Mouse (Mus musculus) midbrain, embryonic 13.5 days (tissue): Measurements from ENCODE around the gene Slc24a5. TPM values are rescaled to one million over a fixed set of nuclear protein-coding genes. Genes with fewer than 3 reads are reported as not detected.
"Not testable (repeated sequence)": the region's sequence is repeated elsewhere in the genome, so short reads cannot be mapped to it uniquely, and the experiment has no call there.

ENCODE experiments used
- ATAC-seq: fragments of 200-750 bp; cut with Nextera tagmentation; 2 replicates; pipeline ENCODE4 v1.8.0; 2017; ENCODE audit warnings: mild to moderate bottlenecking, moderate TSS enrichment, moderate library complexity
- H3K27ac ChIP-seq: fragments of 300-500 bp; sonication (generic); 2 replicates; pipeline ENCODE4 v1.5.1; 2015; ENCODE audit warnings: inconsistent platforms, mild to moderate bottlenecking, moderate library complexity
- H3K27me3 ChIP-seq: fragments of 300-500 bp; sonication (generic); 2 replicates; pipeline ENCODE4 v1.6.1; 2015; ENCODE audit warnings: mild to moderate bottlenecking, inconsistent platforms
- H3K36me3 ChIP-seq: fragments of 300-500 bp; sonication (generic); 2 replicates; pipeline ENCODE4 v1.6.1; 2015; ENCODE audit warnings: mild to moderate bottlenecking, inconsistent platforms
- H3K4me1 ChIP-seq: fragments of 300-500 bp; sonication (generic); replicated peaks from 2 replicates; pipeline ENCODE4 v1.6.1; 2015; ENCODE audit warnings: inconsistent platforms
- H3K4me2 ChIP-seq: fragments of 300-500 bp; sonication (generic); replicated peaks from 2 replicates; pipeline ENCODE4 v1.6.1; 2015; ENCODE audit warnings: moderate library complexity, mild to moderate bottlenecking, inconsistent platforms
- H3K4me3 ChIP-seq: fragments of 300-500 bp; sonication (generic); replicated peaks from 2 replicates; pipeline ENCODE4 v1.5.1; 2015; ENCODE audit warnings: mild to moderate bottlenecking, inconsistent platforms
- H3K9ac ChIP-seq: fragments of 300-500 bp; sonication (generic); replicated peaks from 2 replicates; pipeline ENCODE4 v1.6.1; 2015; ENCODE audit warnings: mild to moderate bottlenecking, inconsistent platforms
- H3K9me3 ChIP-seq: fragments of 300-500 bp; sonication (generic); 2 replicates; pipeline ENCODE4 v1.6.1; 2016; ENCODE audit warnings: mild to moderate bottlenecking, inconsistent platforms
- WGBS: fragments of 180-500 bp; shearing (Covaris S2); methylation state at CpG from one replicate; pipeline ENCODE4 v1.1.7; 2015; 5-methylcytosine and 5-hydroxymethylcytosine counted together
- polyA plus RNA-seq: library from polyadenylated mRNA; unstranded; fragments of >200 nt; fragmentation: Nextera tagmentation; extraction: Ambion mirVana; gene quantifications from 2 replicates; pipeline ENCODE4 v1.2.1, GENCODE M21; 2015

Slc24a5 gene
- polyA plus RNA-seq, 1 experiment from 2014 or later = 5.6 TPM

GRCm38 (mm10) chr2:125062944-125063343, 5.0 kb upstream of the Slc24a5 start:
- Histone ChIP-seq H3K27me3 (no peaks in the 10 kb centered on the region), H3K4me3 (no peak overlapping the region), H3K4me2 (no peak overlapping the region), H3K27ac (no peak overlapping the region), H3K36me3 (no peaks in the 10 kb centered on the region), H3K4me1 (peaks cover 5% of the 10 kb centered on the region; the same call in 1 of the 2 replicates), H3K9ac (no peak overlapping the region), H3K9me3 (no peaks in the 10 kb centered on the region)
- ATAC-seq = peak; percentile 71
- 53% methylated on average over 4 of the region's 4 CpGs for WGBS

- no peaks in the 10 kb centered on the region for H3K9me3 ChIP-seq
- no peak overlapping the region for H3K27ac ChIP-seq
- no peaks in the 10 kb centered on the region for H3K36me3 ChIP-seq
- H3K4me1 ChIP-seq = peaks cover 5% of the 10 kb centered on the region; the same call in 1 of the 2 replicates
- no peaks in the 10 kb centered on the region for H3K27me3 ChIP-seq
- ATAC-seq = 0 out of 2 replicates have a peak, but pooled peaks have one; percentile 32
- no peak overlapping the region for H3K4me2 ChIP-seq
- WGBS = 83% methylated on average over 7 of the region's 7 CpGs
- no peak overlapping the region for H3K9ac ChIP-seq
- no peak overlapping the region for H3K4me3 ChIP-seq
These were observed 551 bp upstream of the Slc24a5 start for GRCm38 (mm10) chr2:125067373-125067772.

GRCm38 (mm10) chr2:125068696-125069095, 772 bp downstream of the Slc24a5 start:
- Histone ChIP-seq H3K4me1 (no peaks in the 10 kb centered on the region; the same call in 1 of the 2 replicates), H3K9me3 (no peaks in the 10 kb centered on the region), H3K27me3 (no peaks in the 10 kb centered on the region), H3K27ac (no peak overlapping the region), H3K36me3 (no peaks in the 10 kb centered on the region), H3K4me2 (no peak overlapping the region), H3K4me3 (no peak overlapping the region), H3K9ac (no peak overlapping the region)
- no peak for ATAC-seq
- WGBS = 92% methylated on average over 12 of the region's 12 CpGs

- no peak overlapping the region for H3K4me3 ChIP-seq
These were observed 5.3 kb downstream of the Slc24a5 start for GRCm38 (mm10) chr2:125073056-125073780.

GRCm38 (mm10) chr2:125083879-125084278, 16.0 kb downstream of the Slc24a5 start:
- H3K4me2 ChIP-seq = no peak overlapping the region
- no peak for ATAC-seq
- no peaks in the 10 kb centered on the region for H3K4me1 ChIP-seq
- H3K9ac ChIP-seq = no peak overlapping the region
- H3K36me3 ChIP-seq = peaks cover 50% of the 10 kb centered on the region
- no peak overlapping the region for H3K4me3 ChIP-seq
- no peak overlapping the region for H3K27ac ChIP-seq
- no peaks in the 10 kb centered on the region for H3K9me3 ChIP-seq
- 15% methylated on average over 1 of the region's 1 CpGs for WGBS
- H3K27me3 ChIP-seq = no peaks in the 10 kb centered on the region

More at GRCm38 (mm10) chr2:125073056-125073780, 5.3 kb downstream of the Slc24a5 start:
- no peak for ATAC-seq
- Histone ChIP-seq H3K4me1 (peaks cover 6% of the 10 kb centered on the region), H3K9me3 (no peaks in the 10 kb centered on the region), H3K27ac (no peak overlapping the region), H3K36me3 (no peaks in the 10 kb centered on the region), H3K9ac (no peak overlapping the region), H3K4me2 (no peak overlapping the region), H3K27me3 (no peaks in the 10 kb centered on the region)
- 86% methylated on average over 3 of the region's 3 CpGs for WGBS

GRCm38 (mm10) chr2:125088757-125089156, 20.8 kb downstream of the Slc24a5 start:
- WGBS = 94% methylated on average over 7 of the region's 7 CpGs
- H3K27me3 ChIP-seq = no peaks in the 10 kb centered on the region
- no peak overlapping the region for H3K4me2 ChIP-seq
- no peak overlapping the region for H3K9ac ChIP-seq
- no peaks in the 10 kb centered on the region for H3K4me1 ChIP-seq
- ATAC-seq = no peak
- no peak overlapping the region for H3K27ac ChIP-seq
- H3K36me3 ChIP-seq = peaks cover 57% of the 10 kb centered on the region
- H3K9me3 ChIP-seq = no peaks in the 10 kb centered on the region
- H3K4me3 ChIP-seq = no peak overlapping the region

GRCm38 (mm10) chr2:125092123-125092522, 24.2 kb downstream of the Slc24a5 start:
- peaks cover 53% of the 10 kb centered on the region for H3K36me3 ChIP-seq
- H3K4me2 ChIP-seq, H3K9ac ChIP-seq, ATAC-seq, H3K9me3 ChIP-seq, H3K4me3 ChIP-seq, H3K27ac ChIP-seq, H3K4me1 ChIP-seq, H3K27me3 ChIP-seq: not testable (repeated sequence)
- WGBS = 95% methylated on average over 2 of the region's 3 CpGs

- 98% methylated on average over 13 of the region's 13 CpGs for WGBS
- H3K4me1 ChIP-seq, H3K9ac ChIP-seq, H3K27ac ChIP-seq, H3K9me3 ChIP-seq, H3K27me3 ChIP-seq, H3K4me2 ChIP-seq, H3K4me3 ChIP-seq, ATAC-seq: not testable (repeated sequence)
- peaks cover 47% of the 10 kb centered on the region for H3K36me3 ChIP-seq
These were observed 36.6 kb downstream of the Slc24a5 start for GRCm38 (mm10) chr2:125104491-125104890.

- not testable (repeated sequence) for H3K4me1 ChIP-seq, H3K9ac ChIP-seq, ATAC-seq, H3K9me3 ChIP-seq, H3K27ac ChIP-seq, H3K4me2 ChIP-seq, H3K27me3 ChIP-seq, H3K4me3 ChIP-seq
- WGBS = 74% methylated on average over 4 of the region's 4 CpGs
- peaks cover 53% of the 10 kb centered on the region for H3K36me3 ChIP-seq
These were observed 38.6 kb downstream of the Slc24a5 start for GRCm38 (mm10) chr2:125106536-125106935.

- Histone ChIP-seq H3K4me1 (peaks cover 32% of the 10 kb centered on the region), H3K36me3 (peaks cover 12% of the 10 kb centered on the region), H3K27me3 (no peaks in the 10 kb centered on the region), H3K27ac (no peak overlapping the region), H3K4me2 (0 out of 2 replicates have a peak overlapping the region, but pooled peaks have one; percentile 25), H3K9ac (no peak overlapping the region), H3K9me3 (no peaks in the 10 kb centered on the region), H3K4me3 (no peak overlapping the region)
- 65% methylated on average over 6 of the region's 6 CpGs for WGBS
- ATAC-seq = no peak
These were observed 51.6 kb downstream of the Slc24a5 start for GRCm38 (mm10) chr2:125119381-125120110.

- no peaks in the 10 kb centered on the region for H3K36me3 ChIP-seq
- ATAC-seq = peak; percentile 37; the same call in 1 of the 2 replicates
- peaks cover 32% of the 10 kb centered on the region for H3K4me1 ChIP-seq
- peak overlapping the region; percentile 98 for H3K9ac ChIP-seq
- WGBS = 5% methylated on average over 4 of the region's 4 CpGs
- peak overlapping the region; percentile 78 for H3K4me2 ChIP-seq
- peak overlapping the region; percentile 97 for H3K27ac ChIP-seq
- peak overlapping the region; percentile 83 for H3K4me3 ChIP-seq
- H3K9me3 ChIP-seq = no peaks in the 10 kb centered on the region
- H3K27me3 ChIP-seq = no peaks in the 10 kb centered on the region
These were observed 54.3 kb downstream of the Slc24a5 start for GRCm38 (mm10) chr2:125122288-125122623.
